Mouse (Mus musculus): Measurements from ENCODE around the gene Farsa. TPM values are rescaled to one million over a fixed set of nuclear protein-coding genes. Genes with fewer than 3 reads are reported as not detected.
A peak's percentile ranks its signal among the peaks of the same experiment; 100 is the strongest.

Farsa gene
- polyA plus RNA-seq, 1 experiment from 2014 or later: 44.3 TPM

DNA sequence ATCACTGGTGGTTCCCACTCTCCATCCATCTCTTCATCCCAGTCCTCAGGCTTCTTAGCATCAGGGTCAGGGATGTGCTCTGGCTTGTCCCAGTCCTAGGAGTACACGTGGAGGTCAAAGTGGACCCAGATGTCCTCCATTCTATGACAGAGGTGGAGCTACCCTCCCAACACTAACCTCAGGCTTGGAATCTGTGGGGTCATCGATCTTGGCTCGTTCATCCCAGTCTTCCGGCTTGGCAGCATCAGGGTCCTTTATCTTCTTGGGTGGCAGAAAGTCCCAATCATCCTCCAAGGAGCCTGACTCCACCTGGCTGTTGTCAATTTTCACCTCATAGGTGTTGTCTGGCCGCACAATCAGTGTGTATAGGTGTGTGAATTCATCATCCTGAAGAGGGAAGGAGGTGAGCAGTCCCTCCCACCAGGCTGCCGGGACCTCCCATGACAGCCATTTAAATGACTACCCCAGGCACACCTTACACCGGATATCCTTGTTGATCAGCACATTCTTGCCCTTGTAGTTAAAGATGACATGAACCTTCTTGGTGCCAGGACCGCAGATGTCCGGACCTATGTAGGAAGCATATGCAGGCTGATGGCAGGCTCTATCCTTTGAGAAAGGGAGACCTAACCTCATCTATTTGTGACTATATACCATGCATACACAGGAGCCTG lies 12.3 kb upstream of the Farsa start:
- Histone ChIP-seq H3K27ac (replicated peaks) (no peak overlapping the region), H3K4me2 (replicated peaks; ENCODE audit: low read depth) (peak overlapping the region; percentile 91), H3K9me3 (ENCODE audit: control insufficient read depth, low read length) (no peaks in the 10 kb centered on the region), H3K36me3 (ENCODE audit: control insufficient read depth, insufficient read depth, low read length) (peaks cover 26% of the 10 kb centered on the region), H3K9ac (ENCODE audit: low read length) (peak overlapping the region; percentile 27; the same call in 1 of the 2 replicates), H3K27me3 (ENCODE audit: control insufficient read depth, insufficient read depth, low read length) (no peaks in the 10 kb centered on the region), H3K4me3 (ENCODE audit: low read depth, low read length) (0 out of 2 replicates have a peak overlapping the region, but pooled peaks have one; percentile 13), H3K4me1 (replicated peaks; ENCODE audit: control insufficient read depth, insufficient read depth) (peaks cover 7% of the 10 kb centered on the region; the same call in 1 of the 2 replicates)
- DNase-seq (ENCODE audit: low spot score) (no peak), ATAC-seq (ENCODE audit: low FRiP score, low TSS enrichment) (no peak)
- WGBS: 64% methylated on average over 9 of the region's 9 CpGs
- TF ChIP-seq EP300 (optimal IDR thresholded peaks at IDR 0.05): no peak

DNA sequence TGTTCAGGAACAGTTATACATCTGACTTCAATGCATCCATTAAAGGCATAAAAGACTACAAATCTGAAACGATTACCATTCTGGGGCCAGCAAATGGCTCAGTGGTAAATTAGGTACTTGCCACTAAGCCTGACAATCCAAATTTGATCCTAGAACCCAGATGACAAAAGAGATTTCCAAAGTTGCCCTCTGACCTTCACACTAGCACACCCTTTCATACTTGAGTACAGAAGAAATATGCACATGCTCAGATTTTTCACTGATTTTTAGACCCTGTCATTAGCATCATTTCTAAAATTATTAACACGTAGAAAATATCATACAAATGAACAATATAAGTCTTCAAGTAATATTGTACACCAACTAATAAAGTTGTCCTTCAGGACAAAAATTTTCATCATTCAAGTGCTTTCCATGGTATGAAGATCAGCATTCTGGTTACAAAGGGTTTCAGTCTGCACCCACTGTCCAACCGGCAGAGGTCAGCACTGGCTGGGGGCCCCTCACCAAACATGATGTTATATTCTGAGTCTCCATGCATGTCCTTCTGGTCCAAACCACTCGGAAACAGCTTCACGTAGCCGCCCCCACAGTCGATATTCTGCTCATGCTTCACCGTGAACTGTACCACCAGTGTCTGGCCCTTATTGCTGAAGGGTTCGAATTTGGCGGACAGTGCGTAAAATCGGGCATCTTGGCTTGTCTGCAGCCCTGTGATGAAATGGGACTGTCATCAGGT lies 11.3 kb upstream of the Farsa start:
- Histone ChIP-seq H3K4me2 (replicated peaks; ENCODE audit: low read depth) (peak overlapping the region; percentile 91), H3K27ac (replicated peaks) (peak overlapping the region; percentile 85), H3K9me3 (ENCODE audit: control insufficient read depth, low read length) (no peaks in the 10 kb centered on the region), H3K4me1 (replicated peaks; ENCODE audit: control insufficient read depth, insufficient read depth) (peaks cover 7% of the 10 kb centered on the region; the same call in 1 of the 2 replicates), H3K9ac (ENCODE audit: low read length) (peak overlapping the region; percentile 89), H3K4me3 (ENCODE audit: low read depth, low read length) (peak overlapping the region; percentile 85), H3K36me3 (ENCODE audit: control insufficient read depth, insufficient read depth, low read length) (peaks cover 26% of the 10 kb centered on the region), H3K27me3 (ENCODE audit: control insufficient read depth, insufficient read depth, low read length) (no peaks in the 10 kb centered on the region)
- WGBS: 10% methylated on average over 12 of the region's 12 CpGs
- peak; percentile 57 for DNase-seq (ENCODE audit: low spot score)
- TF ChIP-seq CTCF (IDR thresholded peaks at IDR 0.05; ENCODE audit: low read depth): peak; percentile 73
- TF ChIP-seq EP300 (optimal IDR thresholded peaks at IDR 0.05): no peak
- ATAC-seq (ENCODE audit: low FRiP score, low TSS enrichment): no peak

- Histone ChIP-seq H3K36me3 (ENCODE audit: control insufficient read depth, insufficient read depth, low read length) (peaks cover 26% of the 10 kb centered on the region), H3K4me1 (replicated peaks; ENCODE audit: control insufficient read depth, insufficient read depth) (peaks cover 7% of the 10 kb centered on the region; the same call in 1 of the 2 replicates), H3K4me2 (replicated peaks; ENCODE audit: low read depth) (peak overlapping the region; percentile 91), H3K27me3 (ENCODE audit: control insufficient read depth, insufficient read depth, low read length) (no peaks in the 10 kb centered on the region), H3K27ac (replicated peaks) (peak overlapping the region; percentile 85), H3K9ac (ENCODE audit: low read length) (peak overlapping the region; percentile 89), H3K9me3 (ENCODE audit: control insufficient read depth, low read length) (no peaks in the 10 kb centered on the region), H3K4me3 (ENCODE audit: low read depth, low read length) (peak overlapping the region; percentile 85)
- WGBS: under 1% methylated on average over 30 of the region's 30 CpGs
- DNase-seq (ENCODE audit: low spot score): no peak
- peak; percentile 17; the same call in 1 of the 2 replicates for ATAC-seq (ENCODE audit: low FRiP score, low TSS enrichment)
- TF ChIP-seq CTCF (IDR thresholded peaks at IDR 0.05; ENCODE audit: low read depth) (no peak), EP300 (optimal IDR thresholded peaks at IDR 0.05) (no peak)
These were observed 10.6 kb upstream of the Farsa start for GRCm38 (mm10) chr8:84846094-84846721.

- Histone ChIP-seq H3K9me3 (ENCODE audit: control insufficient read depth, low read length) (no peaks in the 10 kb centered on the region), H3K36me3 (ENCODE audit: control insufficient read depth, insufficient read depth, low read length) (peaks cover 23% of the 10 kb centered on the region), H3K27me3 (ENCODE audit: control insufficient read depth, insufficient read depth, low read length) (no peaks in the 10 kb centered on the region), H3K4me1 (replicated peaks; ENCODE audit: control insufficient read depth, insufficient read depth) (peaks cover 7% of the 10 kb centered on the region; the same call in 1 of the 2 replicates), H3K27ac (replicated peaks) (peak within 1 kb of the TSS; percentile 85), H3K4me2 (replicated peaks; ENCODE audit: low read depth) (peak within 1 kb of the TSS; percentile 91), H3K4me3 (ENCODE audit: low read depth, low read length) (peak within 1 kb of the TSS; percentile 85), H3K9ac (ENCODE audit: low read length) (peak within 1 kb of the TSS; percentile 89)
- under 1% methylated on average over 54 of the region's 55 CpGs for WGBS
- TF ChIP-seq EP300 (optimal IDR thresholded peaks at IDR 0.05) (no peak), CTCF (IDR thresholded peaks at IDR 0.05; ENCODE audit: low read depth) (peak; percentile 37)
- ATAC-seq (ENCODE audit: low FRiP score, low TSS enrichment): peak; percentile 99
- peak; percentile 100 for DNase-seq (ENCODE audit: low spot score)
These were observed 9.8 kb upstream of the Farsa start, which contains the start of gene Calr for GRCm38 (mm10) chr8:84846722-84847572. Gene Calr (minus strand): TSS chr8:84846934.
